Mouse (Mus musculus) liver, embryonic 14.5 days (tissue): ENCODE measurements at regions not wholly inside any gene's neighbourhood (a gene's known extent, or its start where the extent isn't known, plus 50 kb on each side); places are given as distances from the start of the nearest gene placed in this dataset.

Experiments
- CTCF ChIP-seq: IDR thresholded peaks from 2 replicates; pipeline ENCODE4 v1.5.1; 2016; ENCODE audit warnings: antibody characterized with exemption, low read depth, control low read depth
- EP300 ChIP-seq: IDR thresholded peaks from 2 replicates; pipeline ENCODE4 v1.6.1; 2016; ENCODE audit warnings: antibody characterized with exemption, low read depth

GRCm38 (mm10) chr17:51411545-51412094 is 232.5 kb upstream of the Tbc1d5 start:
- TF ChIP-seq CTCF: no peak
- no peak for TF ChIP-seq EP300
